In genomic region chr15:86423884-86424283, GRCm38 (mm10) we compare ENCODE assay signal across 20 mouse cellular contexts.
DNase-seq lines count a peak whose midpoint lies in the region; ATAC-seq lines count a peak whose summit lies in the region.
"Had no signal": no experiment of that assay in that cellular context is flagged by ENCODE, and none has a peak within 500 bp of the region (broad histone marks: within the 10 kb centered on the region; RNA-seq: fewer than 3 reads in every experiment).

No protein-coding gene starts in this region.

- H3K4me2 ChIP-seq in heart, embryonic 11.5 days: no peak overlapping the region
- no peak overlapping the region for H3K4me2 ChIP-seq in liver, embryonic 12.5 days
- H3K4me2 ChIP-seq: forebrain, embryonic 12.5 days; hindbrain, embryonic 15.5 days; intestine, embryonic 15.5 days; midbrain, embryonic 13.5 days; neural tube, embryonic 12.5 days had no signal

- H3K4me3 ChIP-seq in heart, embryonic 11.5 days (ENCODE audit: low read depth, low read length): no peak overlapping the region
- no peak overlapping the region for H3K4me3 ChIP-seq in liver, embryonic 12.5 days
- H3K4me3 ChIP-seq: forebrain, embryonic 12.5 days; hindbrain, embryonic 15.5 days; intestine, embryonic 15.5 days; limb, embryonic 10.5 days; midbrain, embryonic 13.5 days; neural tube, embryonic 12.5 days had no signal

- H3K27me3 ChIP-seq in heart, embryonic 11.5 days (ENCODE audit: control insufficient read depth, insufficient read depth, low read length): peaks cover 26% of the 10 kb centered on the region
- H3K27me3 ChIP-seq in liver, embryonic 12.5 days (replicated peaks): no peaks in the 10 kb centered on the region
- H3K27me3 ChIP-seq: hindbrain, embryonic 15.5 days; intestine, embryonic 15.5 days; midbrain, embryonic 13.5 days; neural tube, embryonic 12.5 days had no signal

- no peaks in the 10 kb centered on the region for H3K36me3 ChIP-seq in heart, embryonic 11.5 days (ENCODE audit: control insufficient read depth, insufficient read depth, low read length)
- no peaks in the 10 kb centered on the region for H3K36me3 ChIP-seq in liver, embryonic 12.5 days
- H3K36me3 ChIP-seq: forebrain, embryonic 12.5 days; hindbrain, embryonic 15.5 days; intestine, embryonic 15.5 days; limb, embryonic 10.5 days; midbrain, embryonic 13.5 days; neural tube, embryonic 12.5 days had no signal

- H3K27ac ChIP-seq in heart, embryonic 11.5 days (ENCODE audit: low read depth, low read length): peak overlapping the region; percentile 61
- peak overlapping the region; percentile 69; the same call in 1 of the 2 replicates for H3K27ac ChIP-seq in liver, embryonic 12.5 days
- H3K27ac ChIP-seq: forebrain, embryonic 12.5 days; hindbrain, embryonic 15.5 days; intestine, embryonic 15.5 days; limb, embryonic 10.5 days; liver, embryonic 14.5 days; midbrain, embryonic 13.5 days; neural tube, embryonic 12.5 days had no signal

- intact Hi-C loops in heart, postnatal 25 days (cut with DNase I): no loop called here

- H3K4me1 ChIP-seq in heart, embryonic 11.5 days (ENCODE audit: control insufficient read depth, insufficient read depth, low read length): peaks cover 27% of the 10 kb centered on the region
- H3K4me1 ChIP-seq in liver, embryonic 12.5 days: peaks cover 40% of the 10 kb centered on the region
- H3K4me1 ChIP-seq: intestine, embryonic 15.5 days had no signal

- peak; percentile 64; the same call in 1 of the 2 replicates for ATAC-seq in heart, embryonic 11.5 days (replicated peaks; ENCODE audit: insufficient number of reproducible peaks, low FRiP score, low TSS enrichment)
- ATAC-seq in liver, embryonic 12.5 days: peak; percentile 66
- ATAC-seq: intestine, embryonic 15.5 days; lung, postnatal 0 days; midbrain, embryonic 13.5 days had no signal

- 31% methylated on average over 2 of the region's 2 CpGs for WGBS in heart, embryonic 11.5 days (ENCODE audit: insufficient replicate concordance)
- WGBS in liver, embryonic 12.5 days (ENCODE audit: insufficient replicate concordance): 31% methylated on average over 2 of the region's 2 CpGs

- H3K9me3 ChIP-seq in heart, embryonic 11.5 days (replicated peaks; ENCODE audit: control insufficient read depth, low read length): no peaks in the 10 kb centered on the region
- H3K9me3 ChIP-seq in liver, embryonic 12.5 days (replicated peaks): no peaks in the 10 kb centered on the region
- H3K9me3 ChIP-seq: forebrain, embryonic 12.5 days; hindbrain, embryonic 15.5 days; intestine, embryonic 15.5 days; limb, embryonic 10.5 days; midbrain, embryonic 13.5 days; neural tube, embryonic 12.5 days had no signal

- H3K9ac ChIP-seq in heart, embryonic 11.5 days (ENCODE audit: low read depth, low read length): no peak overlapping the region
- no peak overlapping the region for H3K9ac ChIP-seq in liver, embryonic 12.5 days
- H3K9ac ChIP-seq: forebrain, embryonic 12.5 days; hindbrain, embryonic 15.5 days; intestine, embryonic 15.5 days; liver, embryonic 14.5 days; midbrain, embryonic 13.5 days; neural tube, embryonic 12.5 days had no signal

- DNase-seq in adrenal gland, adult (ENCODE audit: inconsistent age in 2 of 2, low spot score in 1 of 2): peak; percentile 35 to 80
- no peak for DNase-seq in adrenal gland, postnatal 4 days (ENCODE audit: low spot score in 2 of 2)
- DNase-seq in heart, postnatal 25 days (ENCODE audit: low spot score): no peak
- DNase-seq in adipocyte (ENCODE audit: low spot score): peak; percentile 19
- no peak for DNase-seq in gastrocnemius, postnatal 4 days (ENCODE audit: low spot score in 2 of 2)
- DNase-seq in ovary, postnatal 14 days (ENCODE audit: low spot score): no peak
- DNase-seq: cerebellum, postnatal 10 days; gastrocnemius, postnatal 14 days; heart, postnatal 36 days; kidney, postnatal 36 days had no signal

Comparison
In these comparisons a context has a peak if more than half of its experiments do, and no peak if none do; other contexts are left out.
1. DNase-seq: peak in adrenal gland, adult (2 of 2) and adipocyte (single experiment); none in adrenal gland, postnatal 4 days (0 of 2), heart, postnatal 25 days (single experiment), gastrocnemius, postnatal 4 days (0 of 2) and ovary, postnatal 14 days (single experiment).